Mouse (Mus musculus) myocyte (in vitro differentiated cells): ENCODE data around the gene Fam178b. TPM values are rescaled to one million over a fixed set of nuclear protein-coding genes. Genes with fewer than 3 reads are reported as not detected.

ENCODE experiments used
- H3K27me3 ChIP-seq: one replicate; pipeline ENCODE4 v1.6.1; 2011; ENCODE audit not compliant: control insufficient read depth, insufficient read depth, insufficient read length
- H3K36me3 ChIP-seq: one replicate; pipeline ENCODE4 v1.6.1; 2011; ENCODE audit not compliant: control insufficient read depth, insufficient read depth
- H3K4me2 ChIP-seq: one replicate; pipeline ENCODE4 v1.6.1; 2011; ENCODE audit warnings: low read depth, control low read depth
- H3K4me3 ChIP-seq: one replicate; pipeline ENCODE4 v1.5.1; 2011; ENCODE audit warnings: mild to moderate bottlenecking, control low read depth, moderate library complexity
- H3K79me2 ChIP-seq: one replicate; pipeline ENCODE4 v1.6.1; 2011; ENCODE audit not compliant: control insufficient read depth, insufficient read depth
- H3ac ChIP-seq: one replicate; pipeline ENCODE4 v1.6.1; 2011; ENCODE audit not compliant: control insufficient read depth, insufficient read length
- CEBPB ChIP-seq: IDR thresholded peaks from 2 replicates; pipeline ENCODE4 v1.6.1; 2011; ENCODE audit warnings: mild to moderate bottlenecking, moderate library complexity; ENCODE audit not compliant: poor library complexity, insufficient read depth, severe bottlenecking
- MYOD1 ChIP-seq, 3 experiments: IDR thresholded peaks; one replicate each; pipeline ENCODE4 v1.6.1; 2011; ENCODE audit warnings: control low read depth in 2 of 3, low read depth in 2 of 3, mild to moderate bottlenecking in 2 of 3, moderate library complexity in 1 of 3; ENCODE audit not compliant: insufficient read length in 2 of 3, control insufficient read depth in 1 of 3
- MYOG ChIP-seq, 3 experiments: IDR thresholded peaks; one replicate each; pipeline ENCODE4 v1.6.1; 2011; ENCODE audit warnings: control low read depth in 2 of 3, low read depth in 2 of 3, mild to moderate bottlenecking in 2 of 3; ENCODE audit not compliant: insufficient read length in 2 of 3, control insufficient read depth in 1 of 3, insufficient read depth in 1 of 3
- POLR2AphosphoS2 ChIP-seq: IDR thresholded peaks from one replicate; pipeline ENCODE4 v1.6.1; 2011; ENCODE audit warnings: low read depth, control low read depth; ENCODE audit not compliant: insufficient read length
- TCF12 ChIP-seq: IDR thresholded peaks from one replicate; pipeline ENCODE4 v1.6.1; 2011; ENCODE audit warnings: mild to moderate bottlenecking, control low read depth; ENCODE audit not compliant: poor library complexity, insufficient read depth, severe bottlenecking
- polyA plus RNA-seq: library from polyadenylated mRNA; unstranded; fragments of >200 nt; fragmentation: generic; extraction: Trizol; gene quantifications from one replicate; pipeline ENCODE4 v1.2.1, GENCODE M21; 2012; ENCODE audit warnings: missing spikeins

Fam178b gene
- polyA plus RNA-seq, 1 experiment: 1.5 TPM

- H3K36me3 ChIP-seq: no peaks in the 10 kb centered on the region
- no peaks in the 10 kb centered on the region for H3K27me3 ChIP-seq
- peak overlapping the region; percentile 67 for H3ac ChIP-seq
- peak overlapping the region; percentile 39 for H3K4me3 ChIP-seq
- H3K79me2 ChIP-seq: peaks cover 39% of the 10 kb centered on the region
- peak overlapping the region; percentile 100 for H3K4me2 ChIP-seq
- TF ChIP-seq TCF12 (no peak), MYOD1 (IDR thresholded peaks at IDR 0.05; ENCODE audit: control insufficient read depth in 1 of 3, insufficient read length in 2 of 3, low read depth in 2 of 3) (no peak), POLR2AphosphoS2 (no peak), CEBPB (no peak), MYOG (IDR thresholded peaks at IDR 0.05; ENCODE audit: control insufficient read depth in 1 of 3, insufficient read depth in 1 of 3, insufficient read length in 2 of 3, low read depth in 2 of 3) (no peak)
Measured at GRCm38 (mm10) chr1:36512966-36513280, 170.1 kb downstream of the Fam178b start.

Other genes starting within 250 kb of the Fam178b start
- 44.8 TPM for gene Lman2l, start 237.9 kb downstream of the Fam178b start, polyA plus RNA-seq
- gene Cnnm4, start 211.6 kb downstream of the Fam178b start, polyA plus RNA-seq: 21.6 TPM
- gene Cnnm3, start 171.3 kb downstream of the Fam178b start, polyA plus RNA-seq: 10.2 TPM
- gene Ankrd23, start 146.3 kb downstream of the Fam178b start, polyA plus RNA-seq: 78.6 TPM
- 0.13 TPM for gene Gm42417, start 143.8 kb downstream of the Fam178b start, polyA plus RNA-seq
- 17.9 TPM for gene Ankrd39, start 135.7 kb downstream of the Fam178b start, polyA plus RNA-seq
- 30.7 TPM for gene Sema4c, start 124.8 kb downstream of the Fam178b start, polyA plus RNA-seq
- gene Cox5b, start 8.3 kb upstream of the Fam178b start, polyA plus RNA-seq: 1,086 TPM
- gene 4933424G06Rik, start 27.0 kb upstream of the Fam178b start, polyA plus RNA-seq: 0.12 TPM
- 111 TPM for gene Actr1b, start 31.2 kb upstream of the Fam178b start, polyA plus RNA-seq
- 2.3 TPM for gene Zap70, start 78.6 kb upstream of the Fam178b start, polyA plus RNA-seq